11 mouse cellular contexts compared by ENCODE assay signal in genomic region chr5:72916851-72917250, GRCm38 (mm10). TPM values are rescaled to one million over a fixed set of nuclear protein-coding genes. Genes with fewer than 3 reads are reported as not detected.
DNase-seq lines count a peak whose midpoint lies in the region; ATAC-seq and TF ChIP-seq lines count a peak whose summit lies in the region.
"Had no signal": no experiment of that assay in that cellular context is flagged by ENCODE, and none has a peak within 500 bp of the region (broad histone marks: within the 10 kb centered on the region; RNA-seq: fewer than 3 reads in every experiment).

No protein-coding gene starts in this region.

- H3K4me3 ChIP-seq in forebrain, embryonic 10.5 days = peak overlapping the region; percentile 98; the same call in 1 of the 2 replicates
- H3K4me3 ChIP-seq in forebrain, embryonic 11.5 days (ENCODE audit: low read depth, low read length) = no peak overlapping the region
- no peak overlapping the region for H3K4me3 ChIP-seq in spleen, adult 2 months (ENCODE audit: extremely low read depth, insufficient read depth, insufficient read length)
- peak overlapping the region; percentile 91; the same call in 1 of the 2 replicates for H3K4me3 ChIP-seq in liver, embryonic 13.5 days (replicated peaks)
- H3K4me3 ChIP-seq: erythroblast, embryonic 14.5 days; left cerebral cortex, adult 2 months had no signal

- no peak for TF ChIP-seq POLR2A in spleen, adult 2 months (IDR thresholded peaks at IDR 0.05; ENCODE audit: low read depth, low read length)

- no peak for DNase-seq in forebrain, embryonic 10.5 days (ENCODE audit: extremely low spot score, low spot score)
- no peak for DNase-seq in forebrain, embryonic 11.5 days (ENCODE audit: low spot score)
- no peak for DNase-seq in spleen, adult 2 months (ENCODE audit: low read depth in 1 of 2, low spot score in 2 of 2)
- DNase-seq in spleen, postnatal 10 days (ENCODE audit: low spot score in 2 of 2) = no peak
- no peak for DNase-seq in liver, embryonic 13.5 days
- no peak for DNase-seq in MN1 (ENCODE audit: low spot score)
- no peak for DNase-seq in adrenal gland, postnatal 4 days (ENCODE audit: low spot score in 2 of 2)
- DNase-seq in layer of hippocampus, adult 18-20 months (ENCODE audit: low spot score in 2 of 2) = no peak
- DNase-seq: adrenal gland, postnatal 10 days had no signal

- TF ChIP-seq CTCF in spleen, adult 2 months (IDR thresholded peaks at IDR 0.05; ENCODE audit: extremely low read depth, insufficient read depth, insufficient read length, insufficient replicate concordance) = no peak

- no peak overlapping the region for H3K27ac ChIP-seq in forebrain, embryonic 10.5 days
- H3K27ac ChIP-seq in forebrain, embryonic 11.5 days (ENCODE audit: low read depth, low read length) = no peak overlapping the region
- peak overlapping the region; percentile 47 for H3K27ac ChIP-seq in spleen, adult 2 months (ENCODE audit: insufficient read depth, low read length)
- H3K27ac ChIP-seq in liver, embryonic 13.5 days = no peak overlapping the region
- H3K27ac ChIP-seq: left cerebral cortex, adult 2 months had no signal

- no peak overlapping the region; the same call in 1 of the 2 replicates for H3K4me2 ChIP-seq in forebrain, embryonic 11.5 days (ENCODE audit: low read depth, low read length, severe bottlenecking)
- peak overlapping the region; percentile 97 for H3K4me2 ChIP-seq in liver, embryonic 13.5 days

- H3K27me3 ChIP-seq in forebrain, embryonic 10.5 days (ENCODE audit: poor library complexity, severe bottlenecking) = peaks cover 11% of the 10 kb centered on the region
- no peaks in the 10 kb centered on the region for H3K27me3 ChIP-seq in forebrain, embryonic 11.5 days (ENCODE audit: control insufficient read depth, insufficient read depth, low read length)
- no peaks in the 10 kb centered on the region for H3K27me3 ChIP-seq in spleen, adult 2 months (ENCODE audit: control insufficient read depth, insufficient read depth, low read length)
- H3K27me3 ChIP-seq in liver, embryonic 13.5 days = peaks cover 14% of the 10 kb centered on the region; the same call in 1 of the 2 replicates

- ATAC-seq in forebrain, embryonic 11.5 days (replicated peaks; ENCODE audit: low FRiP score) = no peak
- ATAC-seq in liver, embryonic 13.5 days (ENCODE audit: low read depth) = no peak

- no peaks in the 10 kb centered on the region for H3K9me3 ChIP-seq in forebrain, embryonic 10.5 days
- H3K9me3 ChIP-seq in forebrain, embryonic 11.5 days (ENCODE audit: control insufficient read depth, low read length) = no peaks in the 10 kb centered on the region
- H3K9me3 ChIP-seq in liver, embryonic 13.5 days (replicated peaks) = no peaks in the 10 kb centered on the region

- 74% methylated on average over 1 of the region's 1 CpGs for WGBS in forebrain, embryonic 10.5 days
- WGBS in forebrain, embryonic 11.5 days = 65% methylated on average over 1 of the region's 1 CpGs
- 2% methylated on average over 1 of the region's 1 CpGs for WGBS in spleen, adult 2 months
- 7% methylated on average over 1 of the region's 1 CpGs for WGBS in liver, embryonic 13.5 days (ENCODE audit: insufficient replicate concordance)

- H3K4me1 ChIP-seq in forebrain, embryonic 10.5 days = peaks cover 34% of the 10 kb centered on the region
- peaks cover 5% of the 10 kb centered on the region; the same call in 1 of the 2 replicates for H3K4me1 ChIP-seq in forebrain, embryonic 11.5 days (replicated peaks; ENCODE audit: control insufficient read depth, insufficient read depth, low read length)
- peaks cover 10% of the 10 kb centered on the region; the same call in 1 of the 2 replicates for H3K4me1 ChIP-seq in spleen, adult 2 months (ENCODE audit: control insufficient read depth, insufficient read depth, insufficient read length)
- H3K4me1 ChIP-seq in liver, embryonic 13.5 days (replicated peaks) = peaks cover 45% of the 10 kb centered on the region

- H3K9ac ChIP-seq in forebrain, embryonic 11.5 days (ENCODE audit: low read length) = no peak overlapping the region
- H3K9ac ChIP-seq in liver, embryonic 13.5 days = no peak overlapping the region

- peaks cover 9% of the 10 kb centered on the region for H3K36me3 ChIP-seq in forebrain, embryonic 10.5 days (replicated peaks)
- H3K36me3 ChIP-seq in forebrain, embryonic 11.5 days (ENCODE audit: control insufficient read depth, insufficient read depth, low read length) = no peaks in the 10 kb centered on the region
- no peaks in the 10 kb centered on the region for H3K36me3 ChIP-seq in spleen, adult 2 months (ENCODE audit: control insufficient read depth, insufficient read depth, low read length)
- H3K36me3 ChIP-seq in liver, embryonic 13.5 days = no peaks in the 10 kb centered on the region

RNA-seq across cellular contexts. Expression of gene Slain2, which starts 2.7 kb away (rescaled TPM):
- polyA plus RNA-seq in forebrain, embryonic 10.5 days (2016; fragmentation: Nextera tagmentation; extraction: Ambion mirVana) = 12.9 and 14.4 TPM in 2 replicates
- 22.8 and 24.9 TPM in 2 replicates for polyA plus RNA-seq in forebrain, embryonic 11.5 days (2014; fragmentation: Nextera tagmentation; extraction: Ambion mirVana)
- 10.8 and 11.1 TPM in 2 replicates for polyA plus RNA-seq in spleen, adult 2 months (2012; rRNA removed)
- 4.6 and 7.0 TPM in 2 replicates for polyA plus RNA-seq in liver, embryonic 13.5 days (2015; fragmentation: Nextera tagmentation; extraction: Ambion mirVana)
- 10 to 100 TPM; 54.6 to 65.3 TPM for total RNA-seq in adrenal gland, postnatal 4 days (2021)
- total RNA-seq in layer of hippocampus, adult 18-20 months (2021) = 10 to 100 TPM; 23.2 TPM

RNA-seq across cellular contexts. Expression of gene Tec, which starts 48.6 kb away (rescaled TPM):
- polyA plus RNA-seq in forebrain, embryonic 10.5 days (2016; fragmentation: Nextera tagmentation; extraction: Ambion mirVana) = 2.0 and 2.5 TPM in 2 replicates
- 2.9 and 3.0 TPM in 2 replicates for polyA plus RNA-seq in forebrain, embryonic 11.5 days (2014; fragmentation: Nextera tagmentation; extraction: Ambion mirVana)
- polyA plus RNA-seq in spleen, adult 2 months (2012; rRNA removed) = 12.2 and 12.5 TPM in 2 replicates
- 3.9 and 5.2 TPM in 2 replicates for polyA plus RNA-seq in liver, embryonic 13.5 days (2015; fragmentation: Nextera tagmentation; extraction: Ambion mirVana)
- total RNA-seq in adrenal gland, postnatal 4 days (2021) = 1 to 10 TPM; 3.2 to 5.0 TPM
- 1 to 10 TPM; 1.2 to 1.7 TPM for total RNA-seq in layer of hippocampus, adult 18-20 months (2021)
- polyA plus RNA-seq: erythroblast, embryonic 14.5 days had no signal

RNA-seq across cellular contexts. Expression of gene Gm10135, which starts 57.7 kb away (rescaled TPM):
- polyA plus RNA-seq in forebrain, embryonic 10.5 days (2016; fragmentation: Nextera tagmentation; extraction: Ambion mirVana) = not detected in 2 replicates
- polyA plus RNA-seq in forebrain, embryonic 11.5 days (2014; fragmentation: Nextera tagmentation; extraction: Ambion mirVana) = not detected in 2 replicates
- polyA plus RNA-seq in spleen, adult 2 months (2012; rRNA removed) = not detected in 2 replicates
- not detected in 2 replicates for polyA plus RNA-seq in liver, embryonic 13.5 days (2015; fragmentation: Nextera tagmentation; extraction: Ambion mirVana)
- total RNA-seq in adrenal gland, postnatal 4 days (2021) = not detected
- total RNA-seq in layer of hippocampus, adult 18-20 months (2021) = not detected
- total RNA-seq: adrenal gland, postnatal 10 days; left cerebral cortex, adult 2 months had no signal
- polyA plus RNA-seq: erythroblast, embryonic 14.5 days had no signal

Comparison
In these comparisons a context has a peak if more than half of its experiments do, and no peak if none do; other contexts are left out.
1. H3K4me3 ChIP-seq: peak in forebrain, embryonic 10.5 days (single experiment) and liver, embryonic 13.5 days (single experiment); none in forebrain, embryonic 11.5 days (single experiment) and spleen, adult 2 months (single experiment).